Mouse (Mus musculus) midbrain, embryonic 16.5 days (tissue): ENCODE measurements at regions not wholly inside any gene's neighbourhood (a gene's known extent, or its start where the extent isn't known, plus 50 kb on each side); places are given as distances from the start of the nearest gene placed in this dataset.
"Not testable (repeated sequence)": the region's sequence is repeated elsewhere in the genome, so short reads cannot be mapped to it uniquely, and the experiment has no call there.

Experiments used
- ATAC-seq: fragments of 200-750 bp; cut with Nextera tagmentation; 2 replicates; pipeline ENCODE4 v1.8.0; 2017; ENCODE audit warnings: moderate TSS enrichment
- H3K27ac ChIP-seq: fragments of 300-500 bp; sonication (generic); 2 replicates; pipeline ENCODE4 v1.5.1; 2014; ENCODE audit warnings: mild to moderate bottlenecking, low read length, mixed read lengths
- H3K27me3 ChIP-seq: fragments of 300-500 bp; sonication (generic); 2 replicates; pipeline ENCODE4 v1.6.1; 2014; ENCODE audit warnings: low read depth, low read length, mixed read lengths; ENCODE audit not compliant: control insufficient read depth, insufficient read depth
- H3K36me3 ChIP-seq: fragments of 300-500 bp; sonication (generic); 2 replicates; pipeline ENCODE4 v1.6.1; 2014; ENCODE audit warnings: mild to moderate bottlenecking, low read length, moderate library complexity, mixed read lengths; ENCODE audit not compliant: control insufficient read depth, insufficient read depth
- H3K4me1 ChIP-seq: fragments of 300-500 bp; sonication (generic); 2 replicates; pipeline ENCODE4 v1.6.1; 2014; ENCODE audit warnings: mild to moderate bottlenecking, low read length, mixed read lengths; ENCODE audit not compliant: control insufficient read depth, insufficient read depth
- H3K4me2 ChIP-seq: fragments of 300-500 bp; sonication (generic); 2 replicates; pipeline ENCODE4 v1.6.1; 2014; ENCODE audit warnings: mild to moderate bottlenecking, low read length, mixed read lengths
- H3K4me3 ChIP-seq: fragments of 300-500 bp; sonication (generic); 2 replicates; pipeline ENCODE4 v1.5.1; 2014; ENCODE audit warnings: low read depth, mild to moderate bottlenecking, low read length, moderate library complexity, mixed read lengths
- H3K9ac ChIP-seq: fragments of 300-500 bp; sonication (generic); 2 replicates; pipeline ENCODE4 v1.6.1; 2014; ENCODE audit warnings: low read depth, low read length, mixed read lengths
- H3K9me3 ChIP-seq: fragments of 300-500 bp; sonication (generic); replicated peaks from 2 replicates; pipeline ENCODE4 v1.6.1; 2014; ENCODE audit warnings: mild to moderate bottlenecking, low read length, mixed read lengths; ENCODE audit not compliant: control insufficient read depth, poor library complexity, severe bottlenecking
- WGBS: fragments of 180-500 bp; shearing (Covaris S2); extraction: QIAGEN DNeasy Blood & Tissue Kit; methylation state at CpG from one replicate; pipeline ENCODE4 v1.1.7; 2014; 5-methylcytosine and 5-hydroxymethylcytosine counted together

DNA sequence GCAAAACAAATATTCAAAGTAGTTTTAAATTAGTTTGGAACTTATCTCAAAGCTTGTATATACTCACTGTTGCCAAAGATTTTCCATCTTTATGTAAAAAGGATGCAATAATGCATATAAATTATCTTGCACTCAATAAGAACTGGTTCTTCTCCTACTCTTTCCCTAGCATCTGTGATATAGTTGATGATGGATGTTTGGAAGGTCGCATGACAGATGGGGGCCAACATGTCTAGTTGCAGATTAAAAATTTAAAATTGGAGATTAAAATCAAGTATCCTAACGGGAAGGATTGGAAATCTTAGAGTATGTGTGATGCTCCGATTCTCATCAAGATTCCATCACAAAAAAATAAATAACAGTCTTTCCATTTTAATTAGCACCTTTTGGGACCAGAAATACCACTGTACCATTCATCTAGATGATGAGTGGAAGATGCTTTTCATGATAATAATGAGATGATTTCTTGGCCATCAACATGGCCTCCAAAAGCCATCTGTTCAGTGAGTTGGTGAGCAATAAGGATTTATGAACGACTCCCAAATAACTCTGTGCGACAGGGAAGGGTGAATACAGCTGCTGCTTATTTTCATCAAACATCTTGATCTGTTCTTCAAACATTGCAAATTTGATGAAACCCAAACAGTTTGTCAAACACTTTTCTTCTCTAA lies 655.9 kb upstream of the Cdh8 start:
- no peak for ATAC-seq
- Histone ChIP-seq H3K9me3 (no peaks in the 10 kb centered on the region), H3K4me1 (no peaks in the 10 kb centered on the region), H3K4me3 (no peak overlapping the region), H3K9ac (no peak overlapping the region), H3K27ac (no peak overlapping the region), H3K36me3 (no peaks in the 10 kb centered on the region), H3K27me3 (no peaks in the 10 kb centered on the region), H3K4me2 (no peak overlapping the region)
- 85% methylated on average over 5 of the region's 5 CpGs for WGBS

DNA sequence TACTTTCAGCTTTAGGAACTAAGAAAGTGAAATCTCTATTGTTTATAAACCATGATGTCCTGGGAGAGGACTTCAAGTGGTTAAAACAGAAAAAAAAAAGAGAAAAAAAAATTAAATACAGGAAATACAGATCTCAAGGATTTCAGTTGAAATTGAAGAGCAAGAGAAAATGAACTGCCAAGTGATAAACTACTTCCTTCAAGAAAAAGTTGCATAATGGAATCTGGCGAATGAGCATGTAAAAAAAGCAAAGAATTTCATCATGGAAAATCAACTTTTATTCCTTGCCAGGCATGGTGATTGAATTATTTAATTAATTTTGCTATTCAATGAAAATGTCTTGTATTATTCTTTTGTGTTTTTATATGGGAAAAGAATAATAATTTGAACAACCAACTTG lies 653.5 kb upstream of the Cdh8 start:
- H3K4me3 ChIP-seq, result no peak overlapping the region

DNA sequence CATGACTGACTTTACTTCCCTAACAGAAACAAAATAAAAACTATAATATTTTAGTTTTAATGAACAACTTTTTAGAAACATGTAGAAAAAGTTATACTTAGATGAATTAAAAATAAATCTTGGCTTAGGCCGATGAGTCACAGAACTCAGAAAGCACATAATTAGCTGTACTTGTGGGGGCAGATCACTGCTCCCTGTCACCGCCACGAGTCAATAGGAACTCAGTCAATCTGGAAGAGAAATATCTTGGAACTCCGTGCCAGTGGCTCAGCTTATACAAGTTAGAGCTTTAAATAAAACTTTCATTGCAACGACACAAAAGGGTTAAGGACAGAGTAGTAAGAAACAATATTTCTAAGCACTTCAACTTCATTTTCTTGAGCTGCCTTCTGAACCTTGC lies 622.7 kb upstream of the Cdh8 start:
- no peak overlapping the region for H3K4me3 ChIP-seq
- H3K4me2 ChIP-seq, result no peak overlapping the region
- no peaks in the 10 kb centered on the region for H3K9me3 ChIP-seq
- no peak overlapping the region for H3K27ac ChIP-seq
- no peak overlapping the region for H3K9ac ChIP-seq
- no peak for ATAC-seq
- no peaks in the 10 kb centered on the region for H3K36me3 ChIP-seq
- WGBS, result 76% methylated on average over 5 of the region's 5 CpGs
- H3K27me3 ChIP-seq, result no peaks in the 10 kb centered on the region
- H3K4me1 ChIP-seq, result no peaks in the 10 kb centered on the region

More for the DNA sequence above, 653.5 kb upstream of the Cdh8 start:
- Histone ChIP-seq H3K9me3 (no peaks in the 10 kb centered on the region), H3K36me3 (no peaks in the 10 kb centered on the region), H3K9ac (no peak overlapping the region), H3K27me3 (no peaks in the 10 kb centered on the region), H3K4me1 (no peaks in the 10 kb centered on the region), H3K4me2 (no peak overlapping the region), H3K27ac (no peak overlapping the region)
- no peak for ATAC-seq
- 85% methylated on average over 1 of the region's 1 CpGs for WGBS

DNA sequence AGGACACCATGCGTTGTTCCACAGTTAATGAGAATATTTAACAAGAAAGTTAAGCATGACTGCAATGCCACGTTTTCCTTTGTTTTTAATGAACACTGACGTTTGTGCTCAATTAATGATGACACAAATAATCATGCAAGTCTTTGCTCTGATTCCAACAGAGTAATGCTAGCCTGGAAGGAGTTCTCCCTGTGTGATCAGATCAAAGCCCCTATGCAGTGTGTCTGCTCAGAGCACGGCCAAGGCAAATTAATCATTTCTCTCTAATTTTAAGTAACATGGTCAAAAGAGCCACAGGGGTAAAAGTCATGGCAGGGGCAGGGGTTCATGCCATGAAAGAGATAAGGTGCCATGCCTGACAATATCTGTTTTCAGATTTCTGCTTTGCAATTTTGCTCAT lies 618.2 kb upstream of the Cdh8 start:
- no peaks in the 10 kb centered on the region for H3K9me3 ChIP-seq

DNA sequence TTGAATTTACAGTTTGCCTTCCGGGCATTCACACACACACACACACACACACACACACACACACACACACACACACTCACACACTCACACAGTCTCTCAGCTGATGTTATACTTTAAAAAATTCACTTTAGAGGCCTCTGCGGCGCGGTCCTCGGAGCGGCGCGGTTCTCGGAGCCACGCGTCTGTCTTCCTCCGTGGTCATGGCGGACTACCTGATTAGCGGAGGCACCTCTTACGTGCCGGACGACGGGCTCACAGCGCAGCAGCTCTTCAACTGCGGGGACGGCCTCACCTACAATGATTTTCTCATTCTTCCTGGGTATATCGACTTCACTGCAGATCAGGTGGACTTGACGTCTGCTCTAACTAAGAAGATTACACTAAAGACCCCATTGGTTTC lies 614.1 kb upstream of the Cdh8 start:
- not testable (repeated sequence) for H3K9me3 ChIP-seq, H3K4me2 ChIP-seq, H3K27ac ChIP-seq, H3K27me3 ChIP-seq, H3K4me3 ChIP-seq, H3K4me1 ChIP-seq, ATAC-seq, H3K9ac ChIP-seq, H3K36me3 ChIP-seq
- 97% methylated on average over 23 of the region's 23 CpGs for WGBS

More for the DNA sequence above, 618.2 kb upstream of the Cdh8 start:
- Histone ChIP-seq H3K4me1 (no peaks in the 10 kb centered on the region), H3K36me3 (no peaks in the 10 kb centered on the region), H3K27ac (no peak overlapping the region), H3K9ac (no peak overlapping the region), H3K27me3 (no peaks in the 10 kb centered on the region), H3K4me3 (no peak overlapping the region), H3K4me2 (no peak overlapping the region)
- peak; percentile 68; the same call in 1 of the 2 replicates for ATAC-seq
- WGBS, result 48% methylated on average over 4 of the region's 4 CpGs

DNA sequence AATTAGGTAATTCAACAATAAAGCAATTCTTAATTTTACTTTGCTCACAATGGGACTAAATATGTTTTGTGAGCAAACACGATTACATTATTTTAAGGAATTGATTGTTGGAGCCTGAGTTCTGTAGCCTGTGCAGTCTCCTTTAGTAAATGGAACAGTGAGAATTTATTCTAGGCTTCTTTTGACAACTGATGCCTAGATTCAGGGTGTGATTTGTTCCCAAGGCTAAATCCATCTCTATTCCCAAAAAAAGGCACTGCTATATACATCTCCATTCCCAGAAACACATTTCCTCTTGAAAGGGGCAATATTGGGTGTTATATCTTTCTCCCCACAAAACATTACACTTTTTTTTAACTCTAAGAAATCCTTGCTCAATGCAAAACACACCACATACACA lies 599.4 kb upstream of the Cdh8 start:
- Histone ChIP-seq H3K4me3 (no peak overlapping the region), H3K9ac (no peak overlapping the region), H3K4me2 (no peak overlapping the region), H3K27ac (no peak overlapping the region), H3K36me3 (no peaks in the 10 kb centered on the region), H3K27me3 (no peaks in the 10 kb centered on the region), H3K9me3 (no peaks in the 10 kb centered on the region), H3K4me1 (no peaks in the 10 kb centered on the region)
- no peak for ATAC-seq
- WGBS, result 95% methylated on average over 1 of the region's 1 CpGs

DNA sequence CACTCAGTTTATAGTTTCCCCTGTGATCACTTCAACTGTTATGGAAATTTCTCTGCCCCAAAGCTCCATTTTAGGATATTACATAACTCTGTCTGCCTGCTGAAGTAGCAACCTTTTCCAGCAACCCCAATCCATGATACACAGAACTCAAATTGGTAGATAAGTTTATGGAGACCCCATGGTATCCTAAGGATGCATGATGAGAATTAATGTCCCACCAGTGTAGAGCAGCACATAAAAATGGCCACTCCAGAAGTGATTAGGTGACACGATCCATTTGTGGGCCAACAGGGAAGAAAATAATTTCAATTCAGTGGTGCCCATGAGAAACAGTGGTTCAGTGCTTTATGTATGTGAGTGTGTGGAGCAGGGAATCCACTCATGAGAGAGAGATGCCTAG lies 583.3 kb upstream of the Cdh8 start:
- no peak overlapping the region for H3K4me2 ChIP-seq
- 94% methylated on average over 1 of the region's 1 CpGs for WGBS
- H3K4me1 ChIP-seq, result no peaks in the 10 kb centered on the region
- ATAC-seq, result no peak
- no peaks in the 10 kb centered on the region for H3K9me3 ChIP-seq
- no peak overlapping the region for H3K9ac ChIP-seq
- H3K4me3 ChIP-seq, result no peak overlapping the region
- H3K36me3 ChIP-seq, result no peaks in the 10 kb centered on the region
- no peaks in the 10 kb centered on the region for H3K27me3 ChIP-seq
- no peak overlapping the region for H3K27ac ChIP-seq

DNA sequence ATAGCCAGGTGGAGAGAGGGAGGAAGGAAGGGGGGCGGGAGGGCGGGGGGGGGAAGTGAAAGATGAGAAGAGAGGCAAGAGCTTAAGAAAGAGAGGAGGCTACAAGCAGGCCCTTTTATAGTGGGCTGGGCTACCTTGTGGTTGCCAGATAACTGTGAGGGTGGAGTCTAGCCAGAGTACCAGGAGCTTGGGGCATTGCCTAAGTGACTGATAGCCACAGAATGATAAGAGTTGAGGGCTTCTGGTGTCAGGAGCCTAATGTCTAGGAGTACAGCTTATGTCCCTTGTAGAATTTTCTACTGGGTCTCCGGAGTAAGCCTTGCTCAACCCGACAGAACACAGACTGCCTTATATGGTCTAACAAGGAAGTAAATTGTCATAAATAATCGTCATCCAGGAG lies 567.4 kb upstream of the Cdh8 start:
- Histone ChIP-seq H3K9me3 (no peaks in the 10 kb centered on the region), H3K9ac (no peak overlapping the region), H3K4me2 (no peak overlapping the region), H3K27ac (no peak overlapping the region), H3K4me1 (no peaks in the 10 kb centered on the region), H3K4me3 (no peak overlapping the region), H3K36me3 (no peaks in the 10 kb centered on the region), H3K27me3 (no peaks in the 10 kb centered on the region)
- no peak for ATAC-seq
- WGBS, result 86% methylated on average over 3 of the region's 5 CpGs

DNA sequence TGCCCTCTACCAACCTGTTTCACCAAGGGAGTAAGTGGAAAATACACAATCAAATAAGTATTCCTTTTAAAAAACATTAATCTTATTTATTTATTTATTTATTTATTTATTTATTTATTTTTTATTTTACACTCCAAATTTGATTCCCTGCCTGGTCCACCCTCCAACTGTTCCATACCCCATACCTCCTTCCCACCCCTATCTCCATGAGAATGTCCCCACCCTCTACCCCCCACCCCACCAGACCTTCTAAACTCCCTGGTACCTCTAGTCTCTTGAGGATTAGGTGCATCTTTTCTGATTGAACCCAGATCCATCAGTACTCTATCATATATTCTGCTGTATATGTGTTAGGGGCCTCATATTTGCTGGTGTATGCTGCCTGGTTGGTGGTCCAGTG lies 538.4 kb upstream of the Cdh8 start:
- no peaks in the 10 kb centered on the region for H3K4me1 ChIP-seq
- H3K27me3 ChIP-seq, result no peaks in the 10 kb centered on the region
- H3K27ac ChIP-seq, result no peak overlapping the region
- no peaks in the 10 kb centered on the region for H3K9me3 ChIP-seq
- H3K4me3 ChIP-seq, result no peak overlapping the region
- H3K36me3 ChIP-seq, result no peaks in the 10 kb centered on the region
- H3K4me2 ChIP-seq, result no peak overlapping the region
- no peak overlapping the region for H3K9ac ChIP-seq
- ATAC-seq, result no peak
